Mouse (Mus musculus): ENCODE measurements around the gene E330009J07Rik.

- TF ChIP-seq CTCF (IDR thresholded peaks at IDR 0.05; ENCODE audit: low read depth), result no peak
- TF ChIP-seq EP300 (optimal IDR thresholded peaks at IDR 0.05), result no peak
These were observed 64.9 kb downstream of the E330009J07Rik start for GRCm38 (mm10) chr6:40371031-40371430.
